Mouse (Mus musculus): Measurements from ENCODE around the gene Ap5z1.

Gene Ap5z1

GRCm38 (mm10) chr5:142463461-142464454, at the start of gene Ap5z1:
Gene Ap5z1 (plus strand): TSS chr5:142463944.
- peak; percentile 84 to 92 for DNase-seq

- no peak for DNase-seq
These were observed 48.3 kb upstream of the Ap5z1 start for GRCm38 (mm10) chr5:142415401-142415800.

- DNase-seq: peak in 1 of 2 experiments; percentile 33
These were observed 47.5 kb upstream of the Ap5z1 start for GRCm38 (mm10) chr5:142416070-142416775.

- no peak for DNase-seq
These were observed 46.6 kb upstream of the Ap5z1 start for GRCm38 (mm10) chr5:142417104-142417503.

GRCm38 (mm10) chr5:142417876-142418275, 45.9 kb upstream of the Ap5z1 start:
- DNase-seq: no peak

GRCm38 (mm10) chr5:142418419-142418818, 45.3 kb upstream of the Ap5z1 start:
- DNase-seq: no peak

- DNase-seq: no peak
These were observed 43.4 kb upstream of the Ap5z1 start for GRCm38 (mm10) chr5:142420317-142420716.

GRCm38 (mm10) chr5:142420920-142421319, 42.8 kb upstream of the Ap5z1 start:
- no peak for DNase-seq

- no peak for DNase-seq
These were observed 41.9 kb upstream of the Ap5z1 start for GRCm38 (mm10) chr5:142421886-142422285.

GRCm38 (mm10) chr5:142423141-142423540, 40.6 kb upstream of the Ap5z1 start:
- no peak for DNase-seq

GRCm38 (mm10) chr5:142423701-142424100, 40.0 kb upstream of the Ap5z1 start:
- no peak for DNase-seq

- DNase-seq: no peak
These were observed 39.0 kb upstream of the Ap5z1 start for GRCm38 (mm10) chr5:142424627-142425349.

GRCm38 (mm10) chr5:142426476-142426875, 37.3 kb upstream of the Ap5z1 start:
- no peak for DNase-seq

- DNase-seq: no peak
These were observed 35.9 kb upstream of the Ap5z1 start for GRCm38 (mm10) chr5:142427876-142428275.

- DNase-seq: no peak
These were observed 35.1 kb upstream of the Ap5z1 start for GRCm38 (mm10) chr5:142428691-142429090.

- no peak for DNase-seq
These were observed 32.7 kb upstream of the Ap5z1 start for GRCm38 (mm10) chr5:142431029-142431428.

GRCm38 (mm10) chr5:142431811-142432434, 31.8 kb upstream of the Ap5z1 start:
- no peak for DNase-seq

- DNase-seq: no peak
These were observed 31.0 kb upstream of the Ap5z1 start for GRCm38 (mm10) chr5:142432695-142433094.

GRCm38 (mm10) chr5:142434052-142434451, 29.7 kb upstream of the Ap5z1 start:
- no peak for DNase-seq

GRCm38 (mm10) chr5:142435736-142436135, 28.0 kb upstream of the Ap5z1 start:
- no peak for DNase-seq

GRCm38 (mm10) chr5:142438380-142438938, 25.3 kb upstream of the Ap5z1 start:
- no peak for DNase-seq

- no peak for DNase-seq
These were observed 23.8 kb upstream of the Ap5z1 start for GRCm38 (mm10) chr5:142439911-142440432.
